Mouse (Mus musculus): Measurements from ENCODE around the gene Ifnz. TPM values are rescaled to one million over a fixed set of nuclear protein-coding genes. Genes with fewer than 3 reads are reported as not detected.
"Not testable (repeated sequence)": the region's sequence is repeated elsewhere in the genome, so short reads cannot be mapped to it uniquely, and the experiment has no call there.

Ifnz gene
- polyA plus RNA-seq, 1 experiment from 2014 or later: not detected

DNA sequence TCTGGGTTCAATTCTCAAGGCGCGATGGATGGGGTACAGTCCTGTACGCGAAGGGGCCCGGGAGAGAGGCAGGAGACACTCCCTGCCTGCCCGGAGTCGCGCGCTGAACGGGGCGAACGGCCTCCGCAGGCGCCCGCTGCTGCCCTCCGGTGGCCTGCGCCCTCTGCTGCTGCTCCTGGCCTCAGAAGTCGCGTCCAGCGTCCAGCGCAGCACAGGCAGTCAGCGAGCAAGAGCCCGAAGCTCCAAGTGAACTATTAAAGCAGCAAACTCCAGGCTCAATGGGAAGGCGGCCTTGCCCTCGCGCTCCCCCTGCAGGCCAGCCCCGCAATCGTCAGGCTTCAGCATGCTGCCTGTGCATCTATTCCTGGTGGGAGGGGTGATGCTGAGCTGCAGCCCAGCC is 21.5 kb upstream of the Ifnz start:
- H3K27me3 ChIP-seq; H3K4me1 ChIP-seq; H3K9ac ChIP-seq; H3K9me3 ChIP-seq; ATAC-seq (ENCODE audit: low FRiP score); H3K36me3 ChIP-seq (replicated peaks); H3K27ac ChIP-seq: not testable (repeated sequence)
- Histone ChIP-seq H3K4me3 (replicated peaks) (peak overlapping the region; percentile 36), H3K4me2 (peak overlapping the region; percentile 60)
- WGBS: under 1% methylated on average over 21 of the region's 28 CpGs

- H3K9ac ChIP-seq; H3K4me2 ChIP-seq; H3K27me3 ChIP-seq; H3K9me3 ChIP-seq; H3K4me1 ChIP-seq; ATAC-seq (ENCODE audit: low FRiP score); H3K27ac ChIP-seq; H3K36me3 ChIP-seq (replicated peaks); H3K4me3 ChIP-seq (replicated peaks): not testable (repeated sequence)
- 76% methylated on average over 6 of the region's 8 CpGs for WGBS
Observed at GRCm38 (mm10) chr4:88761776-88762175, 20.2 kb upstream of the Ifnz start.

DNA sequence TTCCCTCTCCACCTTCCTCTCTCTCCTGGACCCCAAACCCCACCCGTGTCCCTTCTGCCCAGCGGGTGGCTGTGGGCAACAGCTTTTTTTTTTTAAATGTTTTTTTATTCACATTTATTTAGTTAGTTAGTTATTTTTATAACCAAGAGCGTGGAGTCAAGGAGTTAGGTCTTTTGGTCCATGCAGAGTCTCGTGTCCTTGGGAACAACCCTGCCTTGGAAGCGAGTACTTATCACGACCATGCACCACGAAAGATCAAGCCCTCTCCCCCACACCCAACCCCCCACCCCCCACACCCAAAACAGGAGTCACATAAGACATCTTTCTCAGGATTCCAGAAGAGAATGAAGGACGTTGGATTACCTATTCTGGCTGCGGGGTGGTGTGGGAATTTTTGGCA is 19.6 kb upstream of the Ifnz start:
- not testable (repeated sequence) for ATAC-seq (ENCODE audit: low FRiP score)
- 56% methylated on average over 9 of the region's 9 CpGs for WGBS

DNA sequence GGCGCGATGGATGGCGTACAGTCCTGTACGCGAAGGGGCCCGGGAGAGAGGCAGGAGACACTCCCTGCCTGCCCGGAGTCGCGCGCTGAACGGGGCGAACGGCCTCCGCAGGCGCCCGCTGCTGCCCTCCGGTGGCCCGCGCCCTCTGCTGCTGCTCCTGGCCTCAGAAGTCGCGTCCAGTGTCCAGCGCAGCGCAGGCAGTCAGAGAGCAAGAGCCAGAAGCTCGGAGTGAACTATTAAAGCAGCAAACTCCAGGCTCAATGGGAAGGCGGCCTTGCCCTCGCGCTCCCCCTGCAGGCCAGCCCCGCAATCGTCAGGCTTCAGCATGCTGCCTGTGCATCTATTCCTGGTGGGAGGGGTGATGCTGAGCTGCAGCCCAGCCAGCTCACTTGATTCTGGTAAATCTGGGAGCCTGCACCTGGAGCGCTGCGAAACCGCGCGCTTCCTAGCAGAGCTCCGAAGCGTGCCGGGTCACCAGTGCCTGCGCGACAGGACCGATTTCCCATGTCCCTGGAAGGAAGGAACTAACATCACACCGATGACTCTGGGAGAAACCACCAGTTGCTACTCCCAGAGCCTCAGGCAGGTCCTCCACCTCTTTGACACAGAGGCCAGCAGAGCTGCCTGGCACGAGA is 18.4 kb upstream of the Ifnz start:
- H3K9me3 ChIP-seq; ATAC-seq (ENCODE audit: low FRiP score); H3K9ac ChIP-seq; H3K4me1 ChIP-seq; H3K27me3 ChIP-seq; H3K36me3 ChIP-seq (replicated peaks); H3K27ac ChIP-seq: not testable (repeated sequence)
- 3% methylated on average over 36 of the region's 42 CpGs for WGBS
- peak overlapping the region; percentile 54 for H3K4me2 ChIP-seq
- H3K4me3 ChIP-seq (replicated peaks): peak overlapping the region; percentile 39

More for the DNA sequence above, 19.6 kb upstream of the Ifnz start:
- H3K4me3 ChIP-seq (replicated peaks); H3K27me3 ChIP-seq; H3K36me3 ChIP-seq (replicated peaks); H3K4me1 ChIP-seq; H3K9ac ChIP-seq; H3K4me2 ChIP-seq; H3K27ac ChIP-seq; H3K9me3 ChIP-seq: not testable (repeated sequence)

DNA sequence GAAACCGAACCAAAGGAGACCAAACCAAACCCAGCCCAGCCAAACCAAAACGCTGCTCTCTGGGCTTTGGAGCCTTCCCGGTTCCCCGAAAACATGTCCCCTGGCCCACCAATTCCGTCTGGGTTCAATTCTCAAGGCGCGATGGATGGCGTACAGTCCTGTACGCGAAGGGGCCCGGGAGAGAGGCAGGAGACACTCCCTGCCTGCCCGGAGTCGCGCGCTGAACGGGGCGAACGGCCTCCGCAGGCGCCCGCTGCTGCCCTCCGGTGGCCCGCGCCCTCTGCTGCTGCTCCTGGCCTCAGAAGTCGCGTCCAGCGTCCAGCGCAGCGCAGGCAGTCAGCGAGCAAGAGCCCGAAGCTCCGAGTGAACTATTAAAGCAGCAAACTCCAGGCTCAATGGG is 8.4 kb upstream of the Ifnz start, which contains the start of gene Gm13290:
Gene Gm13290 (plus strand): TSS at position 301 of the 400 bp plus-strand sequence.
- H3K4me3 ChIP-seq (replicated peaks); H3K27ac ChIP-seq; H3K4me1 ChIP-seq; H3K27me3 ChIP-seq; H3K4me2 ChIP-seq; H3K9me3 ChIP-seq; H3K9ac ChIP-seq; ATAC-seq (ENCODE audit: low FRiP score); H3K36me3 ChIP-seq (replicated peaks): not testable (repeated sequence)
- no CpG with 5 or more reads among the region's 32 CpGs for WGBS

DNA sequence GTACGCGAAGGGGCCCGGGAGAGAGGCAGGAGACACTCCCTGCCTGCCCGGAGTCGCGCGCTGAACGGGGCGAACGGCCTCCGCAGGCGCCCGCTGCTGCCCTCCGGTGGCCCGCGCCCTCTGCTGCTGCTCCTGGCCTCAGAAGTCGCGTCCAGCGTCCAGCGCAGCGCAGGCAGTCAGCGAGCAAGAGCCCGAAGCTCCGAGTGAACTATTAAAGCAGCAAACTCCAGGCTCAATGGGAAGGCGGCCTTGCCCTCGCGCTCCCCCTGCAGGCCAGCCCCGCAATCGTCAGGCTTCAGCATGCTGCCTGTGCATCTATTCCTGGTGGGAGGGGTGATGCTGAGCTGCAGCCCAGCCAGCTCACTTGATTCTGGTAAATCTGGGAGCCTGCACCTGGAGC is 5.3 kb upstream of the Ifnz start, which contains the start of gene Gm13289:
Gene Gm13289 (plus strand): TSS at position 301 of the 400 bp plus-strand sequence.
- H3K27me3 ChIP-seq; H3K4me1 ChIP-seq; H3K27ac ChIP-seq; H3K36me3 ChIP-seq (replicated peaks); H3K9ac ChIP-seq; H3K9me3 ChIP-seq; H3K4me2 ChIP-seq; H3K4me3 ChIP-seq (replicated peaks); ATAC-seq (ENCODE audit: low FRiP score): not testable (repeated sequence)
- no CpG with 5 or more reads among the region's 29 CpGs for WGBS

DNA sequence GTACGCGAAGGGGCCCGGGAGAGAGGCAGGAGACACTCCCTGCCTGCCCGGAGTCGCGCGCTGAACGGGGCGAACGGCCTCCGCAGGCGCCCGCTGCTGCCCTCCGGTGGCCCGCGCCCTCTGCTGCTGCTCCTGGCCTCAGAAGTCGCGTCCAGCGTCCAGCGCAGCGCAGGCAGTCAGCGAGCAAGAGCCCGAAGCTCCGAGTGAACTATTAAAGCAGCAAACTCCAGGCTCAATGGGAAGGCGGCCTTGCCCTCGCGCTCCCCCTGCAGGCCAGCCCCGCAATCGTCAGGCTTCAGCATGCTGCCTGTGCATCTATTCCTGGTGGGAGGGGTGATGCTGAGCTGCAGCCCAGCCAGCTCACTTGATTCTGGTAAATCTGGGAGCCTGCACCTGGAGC is 2.4 kb upstream of the Ifnz start, which contains the start of gene Gm13272:
Gene Gm13272 (plus strand): TSS at position 301 of the 400 bp plus-strand sequence.
- not testable (repeated sequence) for H3K4me2 ChIP-seq; H3K9me3 ChIP-seq; H3K27me3 ChIP-seq; H3K36me3 ChIP-seq (replicated peaks); H3K4me3 ChIP-seq (replicated peaks); ATAC-seq (ENCODE audit: low FRiP score); H3K4me1 ChIP-seq; H3K27ac ChIP-seq; H3K9ac ChIP-seq
- WGBS: no CpG with 5 or more reads among the region's 29 CpGs

- not testable (repeated sequence) for H3K9me3 ChIP-seq; H3K27me3 ChIP-seq; ATAC-seq (ENCODE audit: low FRiP score); H3K4me2 ChIP-seq; H3K4me3 ChIP-seq (replicated peaks); H3K9ac ChIP-seq; H3K27ac ChIP-seq; H3K4me1 ChIP-seq; H3K36me3 ChIP-seq (replicated peaks)
- 52% methylated on average over 16 of the region's 18 CpGs for WGBS
Observed at GRCm38 (mm10) chr4:88780320-88780719, 1.6 kb upstream of the Ifnz start.

GRCm38 (mm10) chr4:88782335-88782734 is 404 bp downstream of the Ifnz start:
- peak overlapping the region; percentile 40 for H3K4me2 ChIP-seq
- WGBS: 0% methylated on average over 6 of the region's 31 CpGs
- H3K4me3 ChIP-seq (replicated peaks): peak overlapping the region; percentile 13; the same call in 1 of the 2 replicates
- not testable (repeated sequence) for H3K27ac ChIP-seq; H3K9me3 ChIP-seq; H3K36me3 ChIP-seq (replicated peaks); ATAC-seq (ENCODE audit: low FRiP score); H3K4me1 ChIP-seq; H3K9ac ChIP-seq; H3K27me3 ChIP-seq

DNA sequence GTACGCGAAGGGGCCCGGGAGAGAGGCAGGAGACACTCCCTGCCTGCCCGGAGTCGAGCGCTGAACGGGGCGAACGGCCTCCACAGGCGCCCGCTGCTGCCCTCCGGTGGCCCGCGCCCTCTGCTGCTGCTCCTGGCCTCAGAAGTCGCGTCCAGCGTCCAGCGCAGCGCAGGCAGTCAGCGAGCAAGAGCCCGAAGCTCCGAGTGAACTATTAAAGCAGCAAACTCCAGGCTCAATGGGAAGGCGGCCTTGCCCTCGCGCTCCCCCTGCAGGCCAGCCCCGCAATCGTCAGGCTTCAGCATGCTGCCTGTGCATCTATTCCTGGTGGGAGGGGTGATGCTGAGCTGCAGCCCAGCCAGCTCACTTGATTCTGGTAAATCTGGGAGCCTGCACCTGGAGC is 3.5 kb downstream of the Ifnz start, which contains the start of gene Gm13276:
Gene Gm13276 (plus strand): TSS at position 301 of the 400 bp plus-strand sequence.
- H3K36me3 ChIP-seq (replicated peaks); H3K27ac ChIP-seq; ATAC-seq (ENCODE audit: low FRiP score); H3K4me2 ChIP-seq; H3K27me3 ChIP-seq; H3K4me1 ChIP-seq; H3K9ac ChIP-seq; H3K4me3 ChIP-seq (replicated peaks); H3K9me3 ChIP-seq: not testable (repeated sequence)
- WGBS: no CpG with 5 or more reads among the region's 27 CpGs

DNA sequence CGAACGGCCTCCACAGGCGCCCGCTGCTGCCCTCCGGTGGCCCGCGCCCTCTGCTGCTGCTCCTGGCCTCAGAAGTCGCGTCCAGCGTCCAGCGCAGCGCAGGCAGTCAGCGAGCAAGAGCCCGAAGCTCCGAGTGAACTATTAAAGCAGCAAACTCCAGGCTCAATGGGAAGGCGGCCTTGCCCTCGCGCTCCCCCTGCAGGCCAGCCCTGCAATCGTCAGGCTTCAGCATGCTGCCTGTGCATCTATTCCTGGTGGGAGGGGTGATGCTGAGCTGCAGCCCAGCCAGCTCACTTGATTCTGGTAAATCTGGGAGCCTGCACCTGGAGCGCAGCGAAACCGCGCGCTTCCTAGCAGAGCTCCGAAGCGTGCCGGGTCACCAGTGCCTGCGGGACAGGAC is 6.5 kb downstream of the Ifnz start, which contains the start of gene Gm13277:
Gene Gm13277 (plus strand): TSS at position 231 of the 400 bp plus-strand sequence.
- 0% methylated on average over 1 of the region's 28 CpGs for WGBS
- not testable (repeated sequence) for H3K27ac ChIP-seq; H3K9me3 ChIP-seq; H3K4me2 ChIP-seq; ATAC-seq (ENCODE audit: low FRiP score); H3K4me3 ChIP-seq (replicated peaks); H3K27me3 ChIP-seq; H3K36me3 ChIP-seq (replicated peaks); H3K9ac ChIP-seq; H3K4me1 ChIP-seq

DNA sequence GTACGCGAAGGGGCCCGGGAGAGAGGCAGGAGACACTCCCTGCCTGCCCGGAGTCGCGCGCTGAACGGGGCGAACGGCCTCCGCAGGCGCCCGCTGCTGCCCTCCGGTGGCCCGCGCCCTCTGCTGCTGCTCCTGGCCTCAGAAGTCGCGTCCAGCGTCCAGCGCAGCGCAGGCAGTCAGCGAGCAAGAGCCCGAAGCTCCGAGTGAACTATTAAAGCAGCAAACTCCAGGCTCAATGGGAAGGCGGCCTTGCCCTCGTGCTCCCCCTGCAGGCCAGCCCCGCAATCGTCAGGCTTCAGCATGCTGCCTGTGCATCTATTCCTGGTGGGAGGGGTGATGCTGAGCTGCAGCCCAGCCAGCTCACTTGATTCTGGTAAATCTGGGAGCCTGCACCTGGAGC is 9.3 kb downstream of the Ifnz start, which contains the start of gene Gm13278:
Gene Gm13278 (plus strand): TSS at position 301 of the 400 bp plus-strand sequence.
- H3K9ac ChIP-seq; H3K27me3 ChIP-seq; H3K4me2 ChIP-seq; H3K4me1 ChIP-seq; H3K9me3 ChIP-seq; ATAC-seq (ENCODE audit: low FRiP score); H3K4me3 ChIP-seq (replicated peaks); H3K27ac ChIP-seq; H3K36me3 ChIP-seq (replicated peaks): not testable (repeated sequence)
- WGBS: no CpG with 5 or more reads among the region's 28 CpGs
